Comparison of ENCODE assay signal across 8 mouse cellular contexts in the genomic region with DNA sequence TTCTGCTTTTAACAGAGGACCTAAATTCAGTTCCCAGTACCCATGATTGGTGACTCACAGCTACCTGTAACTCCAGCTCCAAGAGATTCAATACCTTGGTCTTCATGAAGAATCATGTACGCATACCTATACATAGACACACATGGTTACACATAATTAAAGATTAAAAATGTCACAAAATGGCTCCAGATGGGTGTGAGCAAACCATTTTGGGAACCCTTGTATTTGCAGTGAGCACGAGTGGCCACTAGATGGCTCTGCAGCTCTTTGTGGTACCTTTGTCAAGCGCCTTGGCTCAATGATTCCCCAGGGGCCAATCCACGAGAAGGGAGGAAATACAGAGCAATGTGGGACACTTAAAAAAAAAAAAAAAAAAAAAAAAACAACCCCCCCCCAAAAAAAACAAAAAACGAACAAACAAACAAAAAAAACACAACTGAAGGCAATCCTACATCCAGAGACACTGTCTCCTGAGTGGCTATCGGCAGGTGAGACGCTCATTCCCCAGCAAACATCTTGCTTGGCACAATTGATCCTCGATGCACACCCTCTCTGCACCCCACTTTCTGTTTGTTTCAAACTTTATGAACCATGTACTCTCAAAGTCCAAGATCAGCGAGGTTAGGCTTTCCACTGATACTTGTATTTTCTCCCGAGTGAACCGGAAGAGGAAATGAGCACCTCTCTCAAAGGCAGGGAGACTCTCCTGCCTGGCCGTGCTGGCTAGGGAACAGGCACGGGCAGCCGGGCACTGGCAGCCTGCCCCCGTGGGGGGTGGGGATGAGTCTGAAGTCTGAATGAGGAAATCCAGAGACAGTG. TPM values are rescaled to one million over a fixed set of nuclear protein-coding genes. Genes with fewer than 3 reads are reported as not detected.
DNase-seq lines count a peak whose midpoint lies in the region; ATAC-seq lines count a peak whose summit lies in the region.

No protein-coding gene starts in this region.

- peak; percentile 77 to 81 for DNase-seq in adrenal gland, adult 18-20 months (ENCODE audit: low spot score in 2 of 2)
- peak; percentile 93 for DNase-seq in embryo, embryonic 10 days (ENCODE audit: low spot score)
- peak; percentile 80 for DNase-seq in gastrocnemius, postnatal 10 days
- peak; percentile 97 for DNase-seq in induced T-regulatory cell, adult 2 months (ENCODE audit: low read depth)
- DNase-seq in left cerebral cortex, adult 8-10 months (ENCODE audit: low spot score in 2 of 2): peak; percentile 58 to 71
- peak; percentile 82 for DNase-seq in right cerebral cortex, adult 18-20 months
- DNase-seq in urinary bladder, postnatal 14 days (ENCODE audit: low spot score): peak; percentile 86

- peak; percentile 99 for ATAC-seq in megakaryocyte, adult 5-6 weeks (ENCODE audit: poor library complexity, severe bottlenecking)

RNA-seq across cellular contexts. Expression of a gene that starts 35.1 kb away (rescaled TPM):
- total RNA-seq in adrenal gland, adult 18-20 months (2021): 100 to 1,000 TPM; 144 to 206 TPM
- 10 to 100 TPM; 44.6 to 57.0 TPM for total RNA-seq in gastrocnemius, postnatal 10 days (2021)
- 10 to 100 TPM; 78.5 to 83.1 (median 80.7) TPM for total RNA-seq in left cerebral cortex, adult 8-10 months (2022)
- total RNA-seq in megakaryocyte, adult 5-6 weeks (2015): 247 and 251 TPM in 2 replicates
- total RNA-seq in megakaryocyte, adult 5-6 weeks (2017): 169 and 186 TPM in 2 replicates

RNA-seq across cellular contexts. Expression of a gene that starts 40.8 kb away (rescaled TPM):
- 10 to 100 TPM; 18.3 to 22.5 TPM for total RNA-seq in adrenal gland, adult 18-20 months (2021)
- total RNA-seq in gastrocnemius, postnatal 10 days (2021): 10 to 100 TPM; 14.6 to 16.3 TPM
- 10 to 100 TPM; 19.3 to 22.0 (median 20.4) TPM for total RNA-seq in left cerebral cortex, adult 8-10 months (2022)
- 0.68 and 2.2 TPM in 2 replicates for total RNA-seq in megakaryocyte, adult 5-6 weeks (2015)
- 0.57 and 0.70 TPM in 2 replicates for total RNA-seq in megakaryocyte, adult 5-6 weeks (2017)

RNA-seq across cellular contexts. Expression of a gene that starts 56.6 kb away (rescaled TPM):
- 10 to 100 TPM; 37.8 to 47.4 TPM for total RNA-seq in adrenal gland, adult 18-20 months (2021)
- 10 to 100 TPM; 11.7 TPM for total RNA-seq in gastrocnemius, postnatal 10 days (2021)
- 10 to 100 TPM; 13.0 to 15.0 (median 13.2) TPM for total RNA-seq in left cerebral cortex, adult 8-10 months (2022)
- total RNA-seq in megakaryocyte, adult 5-6 weeks (2015): 13.1 and 13.5 TPM in 2 replicates
- 21.4 and 25.0 TPM in 2 replicates for total RNA-seq in megakaryocyte, adult 5-6 weeks (2017)

Comparison
In these comparisons a context has a peak if more than half of its experiments do, and no peak if none do; other contexts are left out.
1. Peak in every context shown above with its lines: DNase-seq and ATAC-seq.
2. RNA of a gene that starts 40.8 kb away (total RNA-seq): 18.3 to 22.5 TPM in adrenal gland, adult 18-20 months, 19.3 to 22.0 TPM in left cerebral cortex, adult 8-10 months and 14.6 to 16.3 TPM in gastrocnemius, postnatal 10 days; 0.57 to 2.2 TPM in megakaryocyte, adult 5-6 weeks; every median in the first group is over 4 times any median in the second.